Mouse (Mus musculus): ENCODE measurements around the gene Brap. TPM values are rescaled to one million over a fixed set of nuclear protein-coding genes. Genes with fewer than 3 reads are reported as not detected.

Gene Brap
- polyA plus RNA-seq, 1 experiment = 40.9 TPM

GRCm38 (mm10) chr5:121701111-121701769 lies 40.9 kb downstream of the Brap start:
- Histone ChIP-seq H3ac (ENCODE audit: control insufficient read depth, insufficient read length) (peak overlapping the region; percentile 34), H3K36me3 (ENCODE audit: control insufficient read depth, insufficient read depth) (no peaks in the 10 kb centered on the region), H3K27me3 (ENCODE audit: control insufficient read depth, insufficient read depth, insufficient read length) (no peaks in the 10 kb centered on the region), H3K4me3 (no peak overlapping the region), H3K79me2 (ENCODE audit: control insufficient read depth, insufficient read depth) (no peaks in the 10 kb centered on the region), H3K4me2 (ENCODE audit: low read depth) (peak overlapping the region; percentile 83)
- TF ChIP-seq REST (IDR thresholded peaks at IDR 0.05; ENCODE audit: insufficient read depth, insufficient read length) (no peak), MYOD1 (IDR thresholded peaks at IDR 0.05; ENCODE audit: control insufficient read depth in 1 of 3, insufficient read length in 2 of 3, low read depth in 2 of 3) (no peak), MYOG (IDR thresholded peaks at IDR 0.05; ENCODE audit: control insufficient read depth in 1 of 3, insufficient read depth in 1 of 3, insufficient read length in 2 of 3, low read depth in 2 of 3) (no peak), E2F4 (IDR thresholded peaks at IDR 0.05; ENCODE audit: insufficient read depth) (no peak), MAX (IDR thresholded peaks at IDR 0.05; ENCODE audit: low read depth) (no peak), TCF3 (IDR thresholded peaks at IDR 0.05; ENCODE audit: insufficient read length, low read depth) (no peak)

- no peak overlapping the region for H3ac ChIP-seq (ENCODE audit: control insufficient read depth, insufficient read length)
- H3K27me3 ChIP-seq (ENCODE audit: control insufficient read depth, insufficient read depth, insufficient read length) = no peaks in the 10 kb centered on the region
- no peaks in the 10 kb centered on the region for H3K79me2 ChIP-seq (ENCODE audit: control insufficient read depth, insufficient read depth)
- H3K4me3 ChIP-seq = no peak overlapping the region
- H3K4me2 ChIP-seq (ENCODE audit: low read depth) = no peak overlapping the region
- no peaks in the 10 kb centered on the region for H3K36me3 ChIP-seq (ENCODE audit: control insufficient read depth, insufficient read depth)
- TF ChIP-seq TCF12 (IDR thresholded peaks at IDR 0.05; ENCODE audit: insufficient read depth, poor library complexity, severe bottlenecking) (no peak), USF1 (IDR thresholded peaks at IDR 0.05; ENCODE audit: low read depth) (no peak), TCF3 (IDR thresholded peaks at IDR 0.05; ENCODE audit: insufficient read length, low read depth) (no peak), POLR2A (IDR thresholded peaks at IDR 0.05; ENCODE audit: insufficient read length, low read depth) (no peak), E2F4 (IDR thresholded peaks at IDR 0.05; ENCODE audit: insufficient read depth) (no peak)
Observed at GRCm38 (mm10) chr5:121703341-121703740, 43.0 kb downstream of the Brap start.

GRCm38 (mm10) chr5:121704512-121705248 lies 44.3 kb downstream of the Brap start:
- Histone ChIP-seq H3K36me3 (ENCODE audit: control insufficient read depth, insufficient read depth) (no peaks in the 10 kb centered on the region), H3K79me2 (ENCODE audit: control insufficient read depth, insufficient read depth) (no peaks in the 10 kb centered on the region), H3ac (ENCODE audit: control insufficient read depth, insufficient read length) (no peak overlapping the region), H3K4me2 (ENCODE audit: low read depth) (peak overlapping the region; percentile 70), H3K27me3 (ENCODE audit: control insufficient read depth, insufficient read depth, insufficient read length) (no peaks in the 10 kb centered on the region), H3K4me3 (no peak overlapping the region)
- TF ChIP-seq TCF3 (IDR thresholded peaks at IDR 0.05; ENCODE audit: insufficient read length, low read depth) (no peak), USF1 (IDR thresholded peaks at IDR 0.05; ENCODE audit: low read depth) (peak; percentile 82)

GRCm38 (mm10) chr5:121710402-121710801 lies 50.0 kb downstream of the Brap start:
- H3K4me2 ChIP-seq (ENCODE audit: low read depth) = peak overlapping the region; percentile 89
- no peaks in the 10 kb centered on the region for H3K27me3 ChIP-seq (ENCODE audit: control insufficient read depth, insufficient read depth, insufficient read length)
- H3K4me3 ChIP-seq = peak overlapping the region; percentile 86
- H3K79me2 ChIP-seq (ENCODE audit: control insufficient read depth, insufficient read depth) = peaks cover 25% of the 10 kb centered on the region
- H3K36me3 ChIP-seq (ENCODE audit: control insufficient read depth, insufficient read depth) = no peaks in the 10 kb centered on the region
- TF ChIP-seq MYOG (IDR thresholded peaks at IDR 0.05; ENCODE audit: control insufficient read depth in 1 of 3, insufficient read depth in 1 of 3, insufficient read length in 2 of 3, low read depth in 2 of 3) (no peak), MAX (IDR thresholded peaks at IDR 0.05; ENCODE audit: low read depth) (no peak), REST (IDR thresholded peaks at IDR 0.05; ENCODE audit: insufficient read depth, insufficient read length) (no peak), MYOD1 (IDR thresholded peaks at IDR 0.05; ENCODE audit: control insufficient read depth in 1 of 3, insufficient read length in 2 of 3, low read depth in 2 of 3) (no peak), POLR2A (IDR thresholded peaks at IDR 0.05; ENCODE audit: insufficient read length, low read depth) (no peak), CEBPB (IDR thresholded peaks at IDR 0.05; ENCODE audit: insufficient read depth, poor library complexity, severe bottlenecking) (no peak), POLR2AphosphoS2 (IDR thresholded peaks at IDR 0.05; ENCODE audit: insufficient read length, low read depth) (no peak), TCF3 (IDR thresholded peaks at IDR 0.05; ENCODE audit: insufficient read length, low read depth) (no peak), E2F4 (IDR thresholded peaks at IDR 0.05; ENCODE audit: insufficient read depth) (no peak), USF1 (IDR thresholded peaks at IDR 0.05; ENCODE audit: low read depth) (no peak)
- H3ac ChIP-seq (ENCODE audit: control insufficient read depth, insufficient read length) = peak overlapping the region; percentile 94

GRCm38 (mm10) chr5:121710851-121711173 lies 50.4 kb downstream of the Brap start:
- H3ac ChIP-seq (ENCODE audit: control insufficient read depth, insufficient read length) = peak overlapping the region; percentile 94
- peaks cover 29% of the 10 kb centered on the region for H3K79me2 ChIP-seq (ENCODE audit: control insufficient read depth, insufficient read depth)
- H3K36me3 ChIP-seq (ENCODE audit: control insufficient read depth, insufficient read depth) = no peaks in the 10 kb centered on the region
- peak overlapping the region; percentile 89 for H3K4me2 ChIP-seq (ENCODE audit: low read depth)
- peak in 2 of 3 experiments; percentile 19 to 30 for TF ChIP-seq MYOG (IDR thresholded peaks at IDR 0.05; ENCODE audit: control insufficient read depth in 1 of 3, insufficient read depth in 1 of 3, insufficient read length in 2 of 3, low read depth in 2 of 3)
- TF ChIP-seq POLR2AphosphoS2 (IDR thresholded peaks at IDR 0.05; ENCODE audit: insufficient read length, low read depth) = no peak
- no peak for TF ChIP-seq TCF3 (IDR thresholded peaks at IDR 0.05; ENCODE audit: insufficient read length, low read depth)
- peak in 2 of 3 experiments; percentile 41 to 44 for TF ChIP-seq MYOD1 (IDR thresholded peaks at IDR 0.05; ENCODE audit: control insufficient read depth in 1 of 3, insufficient read length in 2 of 3, low read depth in 2 of 3)
- no peak for TF ChIP-seq TCF12 (IDR thresholded peaks at IDR 0.05; ENCODE audit: insufficient read depth, poor library complexity, severe bottlenecking)
- TF ChIP-seq E2F4 (IDR thresholded peaks at IDR 0.05; ENCODE audit: insufficient read depth) = no peak
- H3K4me3 ChIP-seq = peak overlapping the region; percentile 86
- H3K27me3 ChIP-seq (ENCODE audit: control insufficient read depth, insufficient read depth, insufficient read length) = no peaks in the 10 kb centered on the region

Measured in myocyte (in vitro differentiated cells).